Mouse (Mus musculus) MEL (cell line): ENCODE measurements around the gene Prss38.
"Not testable (repeated sequence)": the region's sequence is repeated elsewhere in the genome, so short reads cannot be mapped to it uniquely, and the experiment has no call there.

Experiments used
- GATA1 ChIP-seq: IDR thresholded peaks from 2 replicates; pipeline ENCODE4 v1.6.1; 2011; ENCODE audit warnings: low read depth, low read length, improper control_type of control experiment
- MAZ ChIP-seq: IDR thresholded peaks from 2 replicates; pipeline ENCODE4 v1.6.1; 2012; ENCODE audit warnings: low read depth, mild to moderate bottlenecking, inconsistent platforms, low read length, improper control_type of control experiment

DNA sequence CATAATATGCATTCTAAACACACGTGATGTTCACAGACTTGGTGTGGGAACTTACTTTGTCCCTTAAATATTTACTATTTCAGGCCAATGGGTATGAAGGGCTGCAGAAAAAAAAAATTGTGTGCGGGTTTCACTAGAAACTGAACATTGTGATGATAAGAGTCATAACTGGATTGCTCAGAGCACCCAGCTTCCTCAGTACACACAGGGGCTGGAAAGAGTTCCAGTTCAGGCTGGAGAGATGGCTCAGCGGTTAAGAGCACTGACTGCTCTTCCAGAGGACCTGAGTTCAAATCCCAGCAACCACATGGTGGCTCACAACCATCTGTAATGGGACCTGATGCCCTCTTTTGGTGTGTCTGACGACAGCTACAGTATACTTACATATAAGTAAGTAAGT is 7.5 kb downstream of the Prss38 start:
- TF ChIP-seq MAZ, GATA1: not testable (repeated sequence)
